Mouse (Mus musculus): ENCODE results near the gene Vamp1.

DNA sequence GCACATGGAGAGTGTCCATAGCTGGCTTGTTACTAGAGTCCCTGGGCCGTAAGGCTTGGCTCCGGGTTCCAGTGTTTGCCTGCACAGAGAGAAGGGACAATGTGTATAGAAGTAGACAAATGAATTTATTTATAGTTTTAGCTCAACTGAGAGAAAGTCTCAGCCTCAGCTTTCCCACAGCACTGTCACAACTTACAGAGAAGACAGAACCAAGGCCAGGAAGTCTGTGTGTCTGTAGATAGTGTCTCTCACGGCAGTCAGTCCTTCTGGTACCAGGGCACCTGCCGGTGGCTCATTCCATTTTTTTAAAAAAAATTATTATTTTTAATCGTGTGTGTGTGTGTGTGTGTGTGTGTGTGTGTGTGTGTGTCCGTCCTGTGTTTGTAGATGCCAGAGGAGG, 17.2 kb downstream of the Vamp1 start:
- no peak for TF ChIP-seq CTCF (conservative IDR thresholded peaks at IDR 0.05; ENCODE audit: insufficient read depth, insufficient read length, low read depth, low read length)
- no peak for TF ChIP-seq POLR2A (IDR thresholded peaks at IDR 0.05; ENCODE audit: low read depth, low read length)
